Mouse (Mus musculus): ENCODE results near the gene Foxk2. TPM values are rescaled to one million over a fixed set of nuclear protein-coding genes. Genes with fewer than 3 reads are reported as not detected.

The Foxk2 gene
- polyA plus RNA-seq, 1 experiment = 29.8 TPM

- peak within 1 kb of the TSS; percentile 78 for H3K4me3 ChIP-seq (ENCODE audit: extremely low read depth, insufficient read depth, insufficient read length)
- under 1% methylated on average over 69 of the region's 69 CpGs for WGBS
- TF ChIP-seq POLR2A (IDR thresholded peaks at IDR 0.05; ENCODE audit: low read depth, low read length) (peak; percentile 79), CTCF (IDR thresholded peaks at IDR 0.05; ENCODE audit: extremely low read depth, insufficient read depth, insufficient read length, insufficient replicate concordance) (no peak)
- H3K36me3 ChIP-seq (ENCODE audit: control insufficient read depth, insufficient read depth, low read length) = 0 out of 2 replicates have a peak, but pooled peaks cover 1% of the 10 kb centered on the region
- H3K27me3 ChIP-seq (ENCODE audit: control insufficient read depth, insufficient read depth, low read length) = no peaks in the 10 kb centered on the region
- peak; percentile 95 for DNase-seq (ENCODE audit: low read depth in 1 of 2, low spot score in 2 of 2)
- peaks cover 7% of the 10 kb centered on the region for H3K4me1 ChIP-seq (ENCODE audit: control insufficient read depth, insufficient read depth, insufficient read length)
- H3K27ac ChIP-seq (ENCODE audit: insufficient read depth, low read length) = peak within 1 kb of the TSS; percentile 77
Observed at GRCm38 (mm10) chr11:121354091-121354707, 94.4 kb downstream of the Foxk2 start, which contains the start of gene Wdr45b. Gene Wdr45b (minus strand): TSS chr11:121354445.

Other genes starting within 250 kb of the Foxk2 start
- 63.0 and 79.5 TPM in 2 replicates for gene Cd7, start 220.6 kb upstream of the Foxk2 start, polyA plus RNA-seq (2012; rRNA removed)
- not detected in 2 replicates for gene Sectm1b, start 196.4 kb upstream of the Foxk2 start, polyA plus RNA-seq (2012; rRNA removed)
- 5.0 and 8.9 TPM in 2 replicates for gene Sectm1a, start 178.8 kb upstream of the Foxk2 start, polyA plus RNA-seq (2012; rRNA removed)
- gene Tex19.2, start 141.3 kb upstream of the Foxk2 start, polyA plus RNA-seq (2012; rRNA removed) = not detected in 2 replicates
- gene Tex19.1, start 113.8 kb upstream of the Foxk2 start, polyA plus RNA-seq (2012; rRNA removed) = not detected in 2 replicates
- gene Uts2r, start 99.7 kb upstream of the Foxk2 start, polyA plus RNA-seq (2012; rRNA removed) = not detected in 2 replicates
- 11.0 and 14.7 TPM in 2 replicates for gene Hexdc, start 55.6 kb upstream of the Foxk2 start, polyA plus RNA-seq (2012; rRNA removed)
- 5.9 TPM in 2 replicates for gene Ogfod3, start 55.3 kb upstream of the Foxk2 start, polyA plus RNA-seq (2012; rRNA removed)
- gene Cybc1, start 30.7 kb upstream of the Foxk2 start, polyA plus RNA-seq (2012; rRNA removed) = 63.3 and 67.2 TPM in 2 replicates
- 36.8 and 42.0 TPM in 2 replicates for gene Narf, start 22.7 kb upstream of the Foxk2 start, polyA plus RNA-seq (2012; rRNA removed)
- gene Wdr45b, start 94.5 kb downstream of the Foxk2 start, polyA plus RNA-seq (2012; rRNA removed) = 21.6 and 23.2 TPM in 2 replicates
- 0.67 and 0.83 TPM in 2 replicates for gene Rab40b, start 128.3 kb downstream of the Foxk2 start, polyA plus RNA-seq (2012; rRNA removed)
- gene Fn3krp, start 161.4 kb downstream of the Foxk2 start, polyA plus RNA-seq (2012; rRNA removed) = 6.5 and 7.4 TPM in 2 replicates
- 5.9 and 7.4 TPM in 2 replicates for gene Fn3k, start 174.9 kb downstream of the Foxk2 start, polyA plus RNA-seq (2012; rRNA removed)
- gene Tbcd, start 192.0 kb downstream of the Foxk2 start, polyA plus RNA-seq (2012; rRNA removed) = 38.0 and 44.7 TPM in 2 replicates